Mouse (Mus musculus) spleen, adult 12 weeks (tissue): ENCODE measurements around the gene Git2.

Experiments
- DNase-seq: peaks from one replicate; pipeline ENCODE4 v3.0.0; 2022; ENCODE audit warnings: low spot score

Gene Git2

GRCm38 (mm10) chr5:114796299-114797012, 21.1 kb upstream of the Git2 start:
- DNase-seq: no peak

- DNase-seq: no peak
These were observed 20.3 kb upstream of the Git2 start for GRCm38 (mm10) chr5:114795653-114796052.

- no peak for DNase-seq
These were observed 19.9 kb upstream of the Git2 start for GRCm38 (mm10) chr5:114795231-114795630.

GRCm38 (mm10) chr5:114794609-114795008, 19.3 kb upstream of the Git2 start:
- no peak for DNase-seq

GRCm38 (mm10) chr5:114793317-114793716, 18.0 kb upstream of the Git2 start:
- DNase-seq: no peak

GRCm38 (mm10) chr5:114785196-114785595, 9.9 kb upstream of the Git2 start:
- DNase-seq: no peak

- no peak for DNase-seq
These were observed 9.4 kb upstream of the Git2 start for GRCm38 (mm10) chr5:114784622-114785165.

- DNase-seq: no peak
These were observed 8.3 kb upstream of the Git2 start for GRCm38 (mm10) chr5:114783405-114784163.

- DNase-seq: no peak
These were observed 7.7 kb upstream of the Git2 start for GRCm38 (mm10) chr5:114782991-114783390.

GRCm38 (mm10) chr5:114780912-114781311, 5.6 kb upstream of the Git2 start:
- no peak for DNase-seq

GRCm38 (mm10) chr5:114779956-114780489, 4.7 kb upstream of the Git2 start:
- no peak for DNase-seq

GRCm38 (mm10) chr5:114776174-114776573, 857 bp upstream of the Git2 start:
- DNase-seq: no peak

GRCm38 (mm10) chr5:114774403-114775051, 790 bp downstream of the Git2 start, which contains the start of gene Ankrd13a:
Gene Ankrd13a, plus strand, starts transcription at chr5:114774677.
- DNase-seq: peak; percentile 86

- DNase-seq: peak; percentile 48
These were observed 1.5 kb downstream of the Git2 start for GRCm38 (mm10) chr5:114773780-114774179.

- DNase-seq: peak; percentile 95
These were observed 2.1 kb downstream of the Git2 start for GRCm38 (mm10) chr5:114773211-114773710.

GRCm38 (mm10) chr5:114772456-114773203, 2.7 kb downstream of the Git2 start:
- peak; percentile 47 for DNase-seq

GRCm38 (mm10) chr5:114771796-114772195, 3.5 kb downstream of the Git2 start:
- DNase-seq: no peak

- DNase-seq: no peak
These were observed 5.5 kb downstream of the Git2 start for GRCm38 (mm10) chr5:114769786-114770185.

- DNase-seq: no peak
These were observed 8.1 kb downstream of the Git2 start for GRCm38 (mm10) chr5:114767185-114767584.

GRCm38 (mm10) chr5:114766686-114767085, 8.6 kb downstream of the Git2 start:
- DNase-seq: no peak
